Mouse (Mus musculus): ENCODE measurements at regions not wholly inside any gene's neighbourhood (a gene's known extent, or its start where the extent isn't known, plus 50 kb on each side); places are given as distances from the start of the nearest gene placed in this dataset.

- no peaks in the 10 kb centered on the region for H3K36me3 ChIP-seq (replicated peaks)
- peak; percentile 64; the same call in 1 of the 2 replicates for ATAC-seq (ENCODE audit: low FRiP score)
- H3K4me1 ChIP-seq: no peaks in the 10 kb centered on the region
- no peaks in the 10 kb centered on the region for H3K9me3 ChIP-seq
- 32% methylated on average over 3 of the region's 3 CpGs for WGBS
- H3K4me3 ChIP-seq (replicated peaks): no peak overlapping the region
- H3K4me2 ChIP-seq: no peak overlapping the region
- no peaks in the 10 kb centered on the region for H3K27me3 ChIP-seq
- H3K9ac ChIP-seq: no peak overlapping the region
- no peak overlapping the region for H3K27ac ChIP-seq
Observed at GRCm38 (mm10) chr1:169872865-169873264, 55.6 kb upstream of the Ccdc190 start.

GRCm38 (mm10) chr1:169868636-169869035, 59.8 kb upstream of the Ccdc190 start:
- no peak overlapping the region for H3K27ac ChIP-seq
- no peaks in the 10 kb centered on the region for H3K27me3 ChIP-seq
- H3K9ac ChIP-seq: no peak overlapping the region
- no peak overlapping the region for H3K4me3 ChIP-seq (replicated peaks)
- WGBS: 87% methylated on average over 3 of the region's 3 CpGs
- no peak for ATAC-seq (ENCODE audit: low FRiP score)
- no peak overlapping the region for H3K4me2 ChIP-seq
- no peaks in the 10 kb centered on the region for H3K4me1 ChIP-seq
- H3K9me3 ChIP-seq: no peaks in the 10 kb centered on the region
- no peaks in the 10 kb centered on the region for H3K36me3 ChIP-seq (replicated peaks)

GRCm38 (mm10) chr1:169867453-169867852, 61.0 kb upstream of the Ccdc190 start:
- H3K36me3 ChIP-seq (replicated peaks): no peaks in the 10 kb centered on the region
- ATAC-seq (ENCODE audit: low FRiP score): no peak
- H3K27me3 ChIP-seq: no peaks in the 10 kb centered on the region
- H3K4me2 ChIP-seq: no peak overlapping the region
- H3K9ac ChIP-seq: no peak overlapping the region
- H3K4me3 ChIP-seq (replicated peaks): no peak overlapping the region
- no peak overlapping the region for H3K27ac ChIP-seq
- H3K4me1 ChIP-seq: no peaks in the 10 kb centered on the region
- H3K9me3 ChIP-seq: no peaks in the 10 kb centered on the region
- 64% methylated on average over 3 of the region's 3 CpGs for WGBS

- H3K27me3 ChIP-seq: no peaks in the 10 kb centered on the region
- H3K9ac ChIP-seq: no peak overlapping the region
- no peaks in the 10 kb centered on the region for H3K36me3 ChIP-seq (replicated peaks)
- H3K9me3 ChIP-seq: no peaks in the 10 kb centered on the region
- H3K4me1 ChIP-seq: no peaks in the 10 kb centered on the region
- 39% methylated on average over 6 of the region's 6 CpGs for WGBS
- H3K4me2 ChIP-seq: no peak overlapping the region
- no peak overlapping the region for H3K4me3 ChIP-seq (replicated peaks)
- no peak for ATAC-seq (ENCODE audit: low FRiP score)
- no peak overlapping the region for H3K27ac ChIP-seq
Observed at GRCm38 (mm10) chr1:169866840-169867239, 61.6 kb upstream of the Ccdc190 start.

- H3K9me3 ChIP-seq: no peaks in the 10 kb centered on the region
- no peak overlapping the region for H3K4me3 ChIP-seq (replicated peaks)
- no peaks in the 10 kb centered on the region for H3K27me3 ChIP-seq
- ATAC-seq (ENCODE audit: low FRiP score): no peak
- H3K4me1 ChIP-seq: no peaks in the 10 kb centered on the region
- H3K4me2 ChIP-seq: no peak overlapping the region
- WGBS: 90% methylated on average over 3 of the region's 3 CpGs
- no peak overlapping the region for H3K9ac ChIP-seq
- no peak overlapping the region for H3K27ac ChIP-seq
- H3K36me3 ChIP-seq (replicated peaks): no peaks in the 10 kb centered on the region
Observed at GRCm38 (mm10) chr1:169859041-169859440, 69.4 kb upstream of the Ccdc190 start.

- H3K4me1 ChIP-seq: no peaks in the 10 kb centered on the region
- H3K27ac ChIP-seq: no peak overlapping the region
- ATAC-seq (ENCODE audit: low FRiP score): no peak
- H3K9me3 ChIP-seq: no peaks in the 10 kb centered on the region
- no peaks in the 10 kb centered on the region for H3K36me3 ChIP-seq (replicated peaks)
- no peak overlapping the region for H3K4me3 ChIP-seq (replicated peaks)
- no peaks in the 10 kb centered on the region for H3K27me3 ChIP-seq
- H3K4me2 ChIP-seq: no peak overlapping the region
- H3K9ac ChIP-seq: no peak overlapping the region
- 80% methylated on average over 4 of the region's 4 CpGs for WGBS
Observed at GRCm38 (mm10) chr1:169851663-169852062, 76.8 kb upstream of the Ccdc190 start.

GRCm38 (mm10) chr1:169848254-169849015, 80.0 kb upstream of the Ccdc190 start:
- H3K4me2 ChIP-seq: no peak overlapping the region
- H3K27me3 ChIP-seq: no peaks in the 10 kb centered on the region
- H3K9ac ChIP-seq: no peak overlapping the region
- no peaks in the 10 kb centered on the region for H3K4me1 ChIP-seq
- H3K4me3 ChIP-seq (replicated peaks): no peak overlapping the region
- no peaks in the 10 kb centered on the region for H3K36me3 ChIP-seq (replicated peaks)
- 87% methylated on average over 10 of the region's 10 CpGs for WGBS
- H3K27ac ChIP-seq: no peak overlapping the region
- H3K9me3 ChIP-seq: no peaks in the 10 kb centered on the region
- no peak for ATAC-seq (ENCODE audit: low FRiP score)

GRCm38 (mm10) chr1:169842490-169842889, 86.0 kb upstream of the Ccdc190 start:
- Histone ChIP-seq H3K36me3 (replicated peaks) (no peaks in the 10 kb centered on the region), H3K4me2 (no peak overlapping the region), H3K9me3 (no peaks in the 10 kb centered on the region), H3K9ac (no peak overlapping the region), H3K4me1 (0 out of 2 replicates have a peak, but pooled peaks cover under 1% of the 10 kb centered on the region), H3K27ac (no peak overlapping the region), H3K27me3 (no peaks in the 10 kb centered on the region), H3K4me3 (replicated peaks) (no peak overlapping the region)
- ATAC-seq (ENCODE audit: low FRiP score): no peak
- WGBS: 91% methylated on average over 4 of the region's 4 CpGs

- 84% methylated on average over 4 of the region's 4 CpGs for WGBS
Observed at GRCm38 (mm10) chr1:169840948-169841347, 87.5 kb upstream of the Ccdc190 start.

GRCm38 (mm10) chr1:169840056-169840728, 88.3 kb upstream of the Ccdc190 start:
- ATAC-seq (ENCODE audit: low FRiP score): no peak
- Histone ChIP-seq H3K9ac (no peak overlapping the region), H3K27me3 (no peaks in the 10 kb centered on the region), H3K27ac (no peak overlapping the region), H3K4me1 (0 out of 2 replicates have a peak, but pooled peaks cover 3% of the 10 kb centered on the region), H3K9me3 (no peaks in the 10 kb centered on the region), H3K36me3 (replicated peaks) (no peaks in the 10 kb centered on the region), H3K4me2 (no peak overlapping the region), H3K4me3 (replicated peaks) (no peak overlapping the region)
- 86% methylated on average over 6 of the region's 6 CpGs for WGBS

More at GRCm38 (mm10) chr1:169840948-169841347, 87.5 kb upstream of the Ccdc190 start:
- 0 out of 2 replicates have a peak, but pooled peaks cover 3% of the 10 kb centered on the region for H3K4me1 ChIP-seq
- H3K27ac ChIP-seq: no peak overlapping the region
- H3K4me3 ChIP-seq (replicated peaks): no peak overlapping the region
- no peaks in the 10 kb centered on the region for H3K9me3 ChIP-seq
- H3K27me3 ChIP-seq: no peaks in the 10 kb centered on the region
- no peak for ATAC-seq (ENCODE audit: low FRiP score)
- no peaks in the 10 kb centered on the region for H3K36me3 ChIP-seq (replicated peaks)
- no peak overlapping the region for H3K4me2 ChIP-seq
- H3K9ac ChIP-seq: no peak overlapping the region

GRCm38 (mm10) chr1:169833385-169833784, 85.9 kb upstream of the Rgs4 start:
- 80% methylated on average over 6 of the region's 6 CpGs for WGBS

GRCm38 (mm10) chr1:169831326-169832066, 84.1 kb upstream of the Rgs4 start:
- no peaks in the 10 kb centered on the region for H3K9me3 ChIP-seq
- H3K27me3 ChIP-seq: no peaks in the 10 kb centered on the region
- no peak overlapping the region for H3K27ac ChIP-seq
- H3K9ac ChIP-seq: no peak overlapping the region
- no peak for ATAC-seq (ENCODE audit: low FRiP score)
- H3K4me3 ChIP-seq (replicated peaks): no peak overlapping the region
- H3K36me3 ChIP-seq (replicated peaks): no peaks in the 10 kb centered on the region
- no peaks in the 10 kb centered on the region for H3K4me1 ChIP-seq
- WGBS: 85% methylated on average over 8 of the region's 8 CpGs
- H3K4me2 ChIP-seq: no peak overlapping the region

More at GRCm38 (mm10) chr1:169833385-169833784, 85.9 kb upstream of the Rgs4 start:
- Histone ChIP-seq H3K4me1 (0 out of 2 replicates have a peak, but pooled peaks cover 3% of the 10 kb centered on the region), H3K27me3 (no peaks in the 10 kb centered on the region), H3K4me3 (replicated peaks) (no peak overlapping the region), H3K27ac (no peak overlapping the region), H3K9me3 (no peaks in the 10 kb centered on the region), H3K9ac (no peak overlapping the region), H3K36me3 (replicated peaks) (no peaks in the 10 kb centered on the region), H3K4me2 (no peak overlapping the region)
- ATAC-seq (ENCODE audit: low FRiP score): no peak

Data from forebrain, embryonic 12.5 days (tissue).